Mouse (Mus musculus): ENCODE data around the gene Osbpl3. TPM values are rescaled to one million over a fixed set of nuclear protein-coding genes. Genes with fewer than 3 reads are reported as not detected.

Gene Osbpl3
- total RNA-seq, 2 experiments from 2014 or later, result 22.4 to 25.3 TPM

GRCm38 (mm10) chr6:50377742-50378720, 78.0 kb downstream of the Osbpl3 start:
- intact Hi-C loops (cut with DNase I), result no loop called here

GRCm38 (mm10) chr6:50376684-50377083, 79.3 kb downstream of the Osbpl3 start:
- intact Hi-C loops (cut with DNase I), result no loop called here
- DNase-seq, result no peak

More at GRCm38 (mm10) chr6:50377742-50378720, 78.0 kb downstream of the Osbpl3 start:
- no peak for DNase-seq

GRCm38 (mm10) chr6:50372516-50373424, 83.2 kb downstream of the Osbpl3 start:
- intact Hi-C loops (cut with DNase I), result no loop called here
- no peak for DNase-seq

GRCm38 (mm10) chr6:50371501-50372086, 84.4 kb downstream of the Osbpl3 start:
- intact Hi-C loops (cut with DNase I), result no loop called here
- no peak for DNase-seq

- DNase-seq, result no peak
- intact Hi-C loops (cut with DNase I), result no loop called here
These were observed 87.3 kb downstream of the Osbpl3 start for GRCm38 (mm10) chr6:50368502-50369292.

GRCm38 (mm10) chr6:50367836-50368235, 88.2 kb downstream of the Osbpl3 start:
- intact Hi-C loops (cut with DNase I), result no loop called here
- DNase-seq, result no peak

- intact Hi-C loops (cut with DNase I), result no loop called here
- DNase-seq, result no peak
These were observed 89.3 kb downstream of the Osbpl3 start for GRCm38 (mm10) chr6:50366724-50367123.

- DNase-seq, result no peak
- intact Hi-C loops (cut with DNase I), result no loop called here
These were observed 89.7 kb downstream of the Osbpl3 start for GRCm38 (mm10) chr6:50366319-50366718.

GRCm38 (mm10) chr6:50364364-50364763, 91.6 kb downstream of the Osbpl3 start:
- intact Hi-C loops (cut with DNase I), result no loop called here
- DNase-seq, result no peak

- no peak for DNase-seq
- intact Hi-C loops (cut with DNase I), result no loop called here
These were observed 92.6 kb downstream of the Osbpl3 start for GRCm38 (mm10) chr6:50363385-50363784.

- no peak for DNase-seq
These were observed 93.2 kb downstream of the Osbpl3 start for GRCm38 (mm10) chr6:50362704-50363261.

GRCm38 (mm10) chr6:50362196-50362595, 93.8 kb downstream of the Osbpl3 start:
- intact Hi-C loops (cut with DNase I), result no loop called here
- DNase-seq, result no peak

More at GRCm38 (mm10) chr6:50362704-50363261, 93.2 kb downstream of the Osbpl3 start:
- intact Hi-C loops (cut with DNase I), result no loop called here

GRCm38 (mm10) chr6:50358104-50358679, 97.8 kb downstream of the Osbpl3 start:
- intact Hi-C loops (cut with DNase I), result no loop called here
- peak; percentile 17 for DNase-seq

GRCm38 (mm10) chr6:50354688-50355660, 101.0 kb downstream of the Osbpl3 start:
- intact Hi-C loops (cut with DNase I), result no loop called here
- no peak for DNase-seq

GRCm38 (mm10) chr6:50352812-50353211, 103.2 kb downstream of the Osbpl3 start:
- no peak for DNase-seq
- intact Hi-C loops (cut with DNase I), result no loop called here

- intact Hi-C loops (cut with DNase I), result no loop called here
- no peak for DNase-seq
These were observed 105.1 kb downstream of the Osbpl3 start for GRCm38 (mm10) chr6:50350911-50351310.

- intact Hi-C loops (cut with DNase I), result no loop called here
- no peak for DNase-seq
These were observed 107.4 kb downstream of the Osbpl3 start for GRCm38 (mm10) chr6:50348619-50349018.

- DNase-seq, result no peak
- intact Hi-C loops (cut with DNase I), result no loop called here
These were observed 109.8 kb downstream of the Osbpl3 start for GRCm38 (mm10) chr6:50346204-50346603.
